Mouse (Mus musculus) olfactory bulb, adult 2 months (tissue): Measurements from ENCODE around the gene Ahnak2.

ENCODE experiments used
- CTCF ChIP-seq: fragments of 200-500 bp; IDR thresholded peaks from 2 replicates; pipeline ENCODE4 v1.5.1; 2012; ENCODE audit warnings: low read depth, mild to moderate bottlenecking, low read length, moderate library complexity; ENCODE audit not compliant: insufficient read depth
- POLR2A ChIP-seq: fragments of 200-500 bp; IDR thresholded peaks from 2 replicates; pipeline ENCODE4 v1.6.1; 2012; ENCODE audit warnings: mild to moderate bottlenecking, low read depth, low read length, moderate library complexity; ENCODE audit not compliant: insufficient read depth

DNA sequence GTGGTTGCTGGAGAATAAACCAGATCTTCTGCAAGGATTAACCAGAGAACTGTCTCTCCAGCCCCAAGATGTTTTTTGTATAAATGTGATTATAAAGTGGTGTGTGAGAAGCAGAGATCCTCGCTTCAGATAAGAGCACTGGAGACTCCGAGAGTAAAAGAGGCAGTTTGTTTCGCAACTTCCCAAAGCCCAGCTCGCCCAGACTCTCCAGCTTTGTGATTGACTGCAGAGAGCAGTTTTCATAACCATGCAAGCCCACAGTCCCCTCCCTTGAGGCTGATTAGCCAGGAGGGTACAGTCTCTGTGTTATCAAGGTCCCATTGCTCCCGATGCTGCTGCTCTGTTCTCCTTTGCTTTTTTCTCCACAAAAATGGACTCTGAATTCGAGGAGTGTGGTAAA, 31.1 kb upstream of the Ahnak2 start:
- TF ChIP-seq POLR2A (no peak), CTCF (no peak)
